Mouse (Mus musculus) layer of hippocampus, adult 6 months (tissue): ENCODE measurements around the gene Gm4871. TPM values are rescaled to one million over a fixed set of nuclear protein-coding genes. Genes with fewer than 3 reads are reported as not detected.

Source experiments
- long read RNA-seq, 2 experiments: library from polyadenylated mRNA; unstranded; transcript quantifications; one replicate each; pipeline ENCODE4 v2.0.0; 2019 to 2020
- polyA plus RNA-seq: library from polyadenylated mRNA; unstranded; fragments of <200 nt; fragmentation: Nextera tagmentation; gene quantifications from 2 replicates; pipeline ENCODE4 v1.2.3, GENCODE M21; 2021

Gene Gm4871
- polyA plus RNA-seq, result not detected in 2 replicates
- long read RNA-seq, experiment 1, result 0 reads
- long read RNA-seq, experiment 2, result 0 reads

GRCm38 (mm10) chr5:145032391-145032790 is at the start of gene Gm4871:
Gene Gm4871 (minus strand): TSS chr5:145032754.

GRCm38 (mm10) chr5:145042690-145043089 is 10.1 kb upstream of the Gm4871 start, which contains the start of gene 1700018F24Rik:
Gene 1700018F24Rik (plus strand): TSS chr5:145042990.

Other genes starting within 250 kb of the Gm4871 start
- 2.0 and 2.4 TPM in 2 replicates for gene Smurf1, start 66.9 kb downstream of the Gm4871 start, polyA plus RNA-seq
- not detected in 2 replicates for gene 1700018F24Rik, start 10.2 kb upstream of the Gm4871 start, polyA plus RNA-seq
- 370 and 401 TPM in 2 replicates for gene Arpc1a, start 51.1 kb upstream of the Gm4871 start, polyA plus RNA-seq
- not detected in 2 replicates for gene Kpna7, start 51.3 kb upstream of the Gm4871 start, polyA plus RNA-seq
- 53.5 and 59.1 TPM in 2 replicates for gene Arpc1b, start 81.5 kb upstream of the Gm4871 start, polyA plus RNA-seq
- 64.7 and 65.6 TPM in 2 replicates for gene Pdap1, start 107.5 kb upstream of the Gm4871 start, polyA plus RNA-seq
- 105 and 112 TPM in 2 replicates for gene Bud31, start 107.6 kb upstream of the Gm4871 start, polyA plus RNA-seq
- 14.1 and 16.0 TPM in 2 replicates for gene Ptcd1, start 134.4 kb upstream of the Gm4871 start, polyA plus RNA-seq
- 4.2 and 5.7 TPM in 2 replicates for gene Cpsf4, start 134.5 kb upstream of the Gm4871 start, polyA plus RNA-seq
- 1,254 and 1,419 TPM in 2 replicates for gene Atp5j2, start 159.3 kb upstream of the Gm4871 start, polyA plus RNA-seq
- 8.9 and 9.7 TPM in 2 replicates for gene Zkscan14, start 169.1 kb upstream of the Gm4871 start, polyA plus RNA-seq
- gene Zkscan5, start 171.8 kb upstream of the Gm4871 start, polyA plus RNA-seq, result 6.0 and 6.5 TPM in 2 replicates
- gene Zfp655, start 199.0 kb upstream of the Gm4871 start, polyA plus RNA-seq, result 17.7 and 18.9 TPM in 2 replicates
- gene Zscan25, start 247.7 kb upstream of the Gm4871 start, polyA plus RNA-seq, result 1.1 TPM in 2 replicates